Mouse (Mus musculus): ENCODE results near the gene Msi2.

Gene Msi2

GRCm38 (mm10) chr11:88506109-88506508, 212.2 kb downstream of the Msi2 start:
- peak; percentile 94 for DNase-seq

- no peak for DNase-seq
Measured at GRCm38 (mm10) chr11:88502566-88502965, 215.7 kb downstream of the Msi2 start.

GRCm38 (mm10) chr11:88498491-88498890, 219.8 kb downstream of the Msi2 start:
- DNase-seq = no peak

GRCm38 (mm10) chr11:88496460-88496859, 221.9 kb downstream of the Msi2 start:
- no peak for DNase-seq

- DNase-seq = no peak
Measured at GRCm38 (mm10) chr11:88495759-88496158, 222.6 kb downstream of the Msi2 start.

- DNase-seq = no peak
Measured at GRCm38 (mm10) chr11:88495018-88495417, 223.3 kb downstream of the Msi2 start.

- DNase-seq = no peak
Measured at GRCm38 (mm10) chr11:88493795-88494559, 224.3 kb downstream of the Msi2 start.

GRCm38 (mm10) chr11:88492585-88492984, 225.7 kb downstream of the Msi2 start:
- no peak for DNase-seq

GRCm38 (mm10) chr11:88489985-88490384, 228.3 kb downstream of the Msi2 start:
- DNase-seq = no peak

GRCm38 (mm10) chr11:88488941-88489724, 229.2 kb downstream of the Msi2 start:
- DNase-seq = no peak

- peak; percentile 87 for DNase-seq
Measured at GRCm38 (mm10) chr11:88488175-88488940, 230.0 kb downstream of the Msi2 start.

GRCm38 (mm10) chr11:88485987-88486386, 232.3 kb downstream of the Msi2 start:
- no peak for DNase-seq

- DNase-seq = no peak
Measured at GRCm38 (mm10) chr11:88485088-88485487, 233.2 kb downstream of the Msi2 start.

- DNase-seq = no peak
Measured at GRCm38 (mm10) chr11:88484047-88484446, 234.3 kb downstream of the Msi2 start.

- peak; percentile 49 for DNase-seq
Measured at GRCm38 (mm10) chr11:88482636-88483035, 235.7 kb downstream of the Msi2 start.

GRCm38 (mm10) chr11:88482236-88482635, 236.1 kb downstream of the Msi2 start:
- DNase-seq = no peak

GRCm38 (mm10) chr11:88481602-88482161, 236.6 kb downstream of the Msi2 start:
- peak; percentile 91 for DNase-seq

GRCm38 (mm10) chr11:88481092-88481601, 237.2 kb downstream of the Msi2 start:
- no peak for DNase-seq

GRCm38 (mm10) chr11:88479498-88479897, 238.8 kb downstream of the Msi2 start:
- no peak for DNase-seq

GRCm38 (mm10) chr11:88474889-88475440, 243.3 kb downstream of the Msi2 start:
- no peak for DNase-seq

- no peak for DNase-seq
Measured at GRCm38 (mm10) chr11:88472731-88473130, 245.6 kb downstream of the Msi2 start.

GRCm38 (mm10) chr11:88471981-88472647, 246.2 kb downstream of the Msi2 start:
- DNase-seq = peak; percentile 95

All from retina, postnatal 1 day (tissue).